Mouse (Mus musculus): ENCODE results near the gene Mrpl30. TPM values are rescaled to one million over a fixed set of nuclear protein-coding genes. Genes with fewer than 3 reads are reported as not detected.

The Mrpl30 gene
- polyA plus RNA-seq, 1 experiment from 2014 or later: 271 TPM

GRCm38 (mm10) chr1:37867684-37868322, 22.5 kb upstream of the Mrpl30 start:
- Histone ChIP-seq H3K4me2 (ENCODE audit: low read depth, low read length) (no peak overlapping the region), H3K4me3 (ENCODE audit: low read depth, low read length) (no peak overlapping the region), H3K27ac (replicated peaks; ENCODE audit: low read depth, low read length) (no peak overlapping the region), H3K27me3 (ENCODE audit: control insufficient read depth, insufficient read depth, low read length) (no peaks in the 10 kb centered on the region; the same call in 1 of the 2 replicates), H3K9me3 (replicated peaks; ENCODE audit: control insufficient read depth, low read length) (no peaks in the 10 kb centered on the region), H3K9ac (replicated peaks; ENCODE audit: low read length) (no peak overlapping the region), H3K36me3 (replicated peaks; ENCODE audit: control insufficient read depth, insufficient read depth, low read depth, low read length) (no peaks in the 10 kb centered on the region), H3K4me1 (ENCODE audit: control insufficient read depth, insufficient read depth, low read length) (0 out of 2 replicates have a peak, but pooled peaks cover 2% of the 10 kb centered on the region)
- DNase-seq (ENCODE audit: low spot score) (no peak), ATAC-seq (replicated peaks; ENCODE audit: insufficient number of reproducible peaks, low FRiP score, low TSS enrichment, low read depth) (no peak)
- 74% methylated on average over 10 of the region's 10 CpGs for WGBS

GRCm38 (mm10) chr1:37868640-37869039, 21.6 kb upstream of the Mrpl30 start:
- DNase-seq (ENCODE audit: low spot score) (no peak), ATAC-seq (replicated peaks; ENCODE audit: insufficient number of reproducible peaks, low FRiP score, low TSS enrichment, low read depth) (no peak)
- WGBS: 64% methylated on average over 10 of the region's 10 CpGs
- Histone ChIP-seq H3K27me3 (ENCODE audit: control insufficient read depth, insufficient read depth, low read length) (no peaks in the 10 kb centered on the region; the same call in 1 of the 2 replicates), H3K4me2 (ENCODE audit: low read depth, low read length) (no peak overlapping the region), H3K9me3 (replicated peaks; ENCODE audit: control insufficient read depth, low read length) (no peaks in the 10 kb centered on the region), H3K9ac (replicated peaks; ENCODE audit: low read length) (no peak overlapping the region), H3K36me3 (replicated peaks; ENCODE audit: control insufficient read depth, insufficient read depth, low read depth, low read length) (no peaks in the 10 kb centered on the region), H3K4me1 (ENCODE audit: control insufficient read depth, insufficient read depth, low read length) (0 out of 2 replicates have a peak, but pooled peaks cover 2% of the 10 kb centered on the region), H3K27ac (replicated peaks; ENCODE audit: low read depth, low read length) (no peak overlapping the region), H3K4me3 (ENCODE audit: low read depth, low read length) (no peak overlapping the region)

DNA sequence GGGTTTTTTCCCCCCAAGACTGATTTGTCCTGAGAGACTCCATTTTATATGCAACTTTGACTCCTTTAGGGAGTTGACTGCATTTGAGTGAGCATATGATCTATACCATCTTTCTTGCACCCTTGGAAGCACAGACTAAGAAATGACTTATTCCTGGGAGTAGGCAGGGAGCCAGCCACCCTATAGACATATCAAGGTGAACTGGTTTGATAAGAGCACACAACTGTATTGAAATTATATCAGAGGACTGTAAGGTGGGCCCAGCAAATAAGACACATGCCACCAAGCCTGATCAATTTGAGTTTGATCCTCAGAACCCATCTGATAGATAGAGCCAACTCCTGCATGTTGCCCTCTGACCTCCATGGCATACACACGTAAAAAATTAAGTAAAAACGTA, 20.9 kb upstream of the Mrpl30 start:
- WGBS: 42% methylated on average over 2 of the region's 2 CpGs
- Histone ChIP-seq H3K4me3 (ENCODE audit: low read depth, low read length) (no peak overlapping the region), H3K27ac (replicated peaks; ENCODE audit: low read depth, low read length) (no peak overlapping the region)

DNA sequence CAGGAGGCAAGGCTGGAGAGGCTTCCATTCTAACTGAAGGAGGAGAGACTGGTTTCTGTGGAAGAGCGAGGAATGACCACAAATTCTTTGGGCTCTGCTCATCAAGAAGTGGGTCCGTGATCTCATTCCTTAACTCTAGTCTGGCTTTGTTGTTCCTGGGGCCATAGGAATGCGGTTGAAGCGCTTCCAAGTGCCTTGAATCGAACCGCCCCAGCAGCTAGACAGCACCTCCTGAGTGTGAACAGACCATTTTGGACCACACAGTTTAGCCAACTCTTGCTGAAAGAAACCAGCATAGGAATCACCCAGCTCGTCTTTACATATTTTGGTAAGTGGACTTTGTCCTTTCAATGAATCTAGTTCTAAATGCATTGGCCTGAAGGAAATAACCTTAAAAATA, 18.6 kb upstream of the Mrpl30 start, which contains the start of gene Lipt1:
Gene Lipt1, plus strand, starts transcription at position 35 of the 400 bp plus-strand sequence.
- Histone ChIP-seq H3K27me3 (ENCODE audit: control insufficient read depth, insufficient read depth, low read length) (no peaks in the 10 kb centered on the region), H3K4me3 (ENCODE audit: low read depth, low read length) (peak within 1 kb of the TSS; percentile 46), H3K4me2 (ENCODE audit: low read depth, low read length) (peak within 1 kb of the TSS; percentile 62), H3K9ac (replicated peaks; ENCODE audit: low read length) (peak within 1 kb of the TSS; percentile 35), H3K4me1 (ENCODE audit: control insufficient read depth, insufficient read depth, low read length) (0 out of 2 replicates have a peak, but pooled peaks cover 2% of the 10 kb centered on the region), H3K9me3 (replicated peaks; ENCODE audit: control insufficient read depth, low read length) (no peaks in the 10 kb centered on the region), H3K27ac (replicated peaks; ENCODE audit: low read depth, low read length) (peak within 1 kb of the TSS; percentile 9; the same call in 1 of the 2 replicates), H3K36me3 (replicated peaks; ENCODE audit: control insufficient read depth, insufficient read depth, low read depth, low read length) (peaks cover 4% of the 10 kb centered on the region)
- whole genome bisulfite sequencing: 7% methylated on average over 7 of the region's 7 CpGs
- no peak for DNase-seq (ENCODE audit: low spot score)
- ATAC-seq (replicated peaks; ENCODE audit: insufficient number of reproducible peaks, low FRiP score, low TSS enrichment, low read depth): peak; percentile 19; the same call in 1 of the 2 replicates

More for the DNA sequence above, 20.9 kb upstream of the Mrpl30 start:
- H3K27me3 ChIP-seq (ENCODE audit: control insufficient read depth, insufficient read depth, low read length): no peaks in the 10 kb centered on the region; the same call in 1 of the 2 replicates
- H3K9me3 ChIP-seq (replicated peaks; ENCODE audit: control insufficient read depth, low read length): no peaks in the 10 kb centered on the region
- H3K4me2 ChIP-seq (ENCODE audit: low read depth, low read length): no peak overlapping the region
- no peak overlapping the region for H3K9ac ChIP-seq (replicated peaks; ENCODE audit: low read length)
- H3K4me1 ChIP-seq (ENCODE audit: control insufficient read depth, insufficient read depth, low read length): 0 out of 2 replicates have a peak, but pooled peaks cover 2% of the 10 kb centered on the region
- ATAC-seq (replicated peaks; ENCODE audit: insufficient number of reproducible peaks, low FRiP score, low TSS enrichment, low read depth) (no peak), DNase-seq (ENCODE audit: low spot score) (no peak)
- no peaks in the 10 kb centered on the region for H3K36me3 ChIP-seq (replicated peaks; ENCODE audit: control insufficient read depth, insufficient read depth, low read depth, low read length)

- Histone ChIP-seq H3K27me3 (ENCODE audit: control insufficient read depth, insufficient read depth, low read length) (no peaks in the 10 kb centered on the region), H3K27ac (replicated peaks; ENCODE audit: low read depth, low read length) (0 out of 2 replicates have a peak overlapping the region, but pooled peaks have one; percentile 9), H3K9me3 (replicated peaks; ENCODE audit: control insufficient read depth, low read length) (no peaks in the 10 kb centered on the region), H3K4me1 (ENCODE audit: control insufficient read depth, insufficient read depth, low read length) (0 out of 2 replicates have a peak, but pooled peaks cover 2% of the 10 kb centered on the region), H3K4me3 (ENCODE audit: low read depth, low read length) (peak overlapping the region; percentile 46), H3K9ac (replicated peaks; ENCODE audit: low read length) (peak overlapping the region; percentile 35), H3K36me3 (replicated peaks; ENCODE audit: control insufficient read depth, insufficient read depth, low read depth, low read length) (peaks cover 4% of the 10 kb centered on the region), H3K4me2 (ENCODE audit: low read depth, low read length) (peak overlapping the region; percentile 62)
- peak; percentile 79 for ATAC-seq (replicated peaks; ENCODE audit: insufficient number of reproducible peaks, low FRiP score, low TSS enrichment, low read depth)
- peak; percentile 83 for DNase-seq (ENCODE audit: low spot score)
- WGBS: 6% methylated on average over 33 of the region's 33 CpGs
Measured at GRCm38 (mm10) chr1:37872131-37873067, 17.9 kb upstream of the Mrpl30 start.

DNA sequence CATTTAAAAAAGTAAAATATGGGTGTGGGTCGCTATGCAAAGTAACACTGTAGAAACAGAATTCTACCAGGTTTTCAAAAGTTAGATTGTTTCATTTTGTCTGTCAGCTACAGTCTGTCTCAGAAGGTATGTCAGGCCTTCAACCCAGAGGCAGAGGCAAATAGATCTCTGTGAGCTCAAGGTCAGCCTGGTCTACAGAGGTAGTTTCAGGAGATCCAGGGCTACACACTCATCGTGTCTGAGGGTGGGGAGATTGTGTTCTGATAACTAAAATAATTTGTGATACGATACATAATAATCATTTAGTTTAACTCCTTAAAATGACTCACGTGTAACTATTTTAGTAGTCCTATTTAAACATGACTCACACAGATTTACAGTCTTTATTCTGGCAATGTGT, 17.1 kb upstream of the Mrpl30 start:
- peaks cover 4% of the 10 kb centered on the region for H3K36me3 ChIP-seq (replicated peaks; ENCODE audit: control insufficient read depth, insufficient read depth, low read depth, low read length)
- H3K9ac ChIP-seq (replicated peaks; ENCODE audit: low read length): no peak overlapping the region
- H3K4me3 ChIP-seq (ENCODE audit: low read depth, low read length): no peak overlapping the region
- ATAC-seq (replicated peaks; ENCODE audit: insufficient number of reproducible peaks, low FRiP score, low TSS enrichment, low read depth) (no peak), DNase-seq (ENCODE audit: low spot score) (no peak)
- 92% methylated on average over 4 of the region's 4 CpGs for WGBS
- H3K9me3 ChIP-seq (replicated peaks; ENCODE audit: control insufficient read depth, low read length): no peaks in the 10 kb centered on the region
- H3K27ac ChIP-seq (replicated peaks; ENCODE audit: low read depth, low read length): no peak overlapping the region
- H3K4me2 ChIP-seq (ENCODE audit: low read depth, low read length): no peak overlapping the region
- no peaks in the 10 kb centered on the region for H3K27me3 ChIP-seq (ENCODE audit: control insufficient read depth, insufficient read depth, low read length)
- 0 out of 2 replicates have a peak, but pooled peaks cover 2% of the 10 kb centered on the region for H3K4me1 ChIP-seq (ENCODE audit: control insufficient read depth, insufficient read depth, low read length)

GRCm38 (mm10) chr1:37877736-37878460, 12.4 kb upstream of the Mrpl30 start:
- ATAC-seq (replicated peaks; ENCODE audit: insufficient number of reproducible peaks, low FRiP score, low TSS enrichment, low read depth) (no peak), DNase-seq (ENCODE audit: low spot score) (no peak)
- Histone ChIP-seq H3K9me3 (replicated peaks; ENCODE audit: control insufficient read depth, low read length) (no peaks in the 10 kb centered on the region), H3K4me3 (ENCODE audit: low read depth, low read length) (no peak overlapping the region), H3K27ac (replicated peaks; ENCODE audit: low read depth, low read length) (no peak overlapping the region), H3K27me3 (ENCODE audit: control insufficient read depth, insufficient read depth, low read length) (no peaks in the 10 kb centered on the region), H3K36me3 (replicated peaks; ENCODE audit: control insufficient read depth, insufficient read depth, low read depth, low read length) (peaks cover 4% of the 10 kb centered on the region), H3K9ac (replicated peaks; ENCODE audit: low read length) (no peak overlapping the region), H3K4me1 (ENCODE audit: control insufficient read depth, insufficient read depth, low read length) (no peaks in the 10 kb centered on the region), H3K4me2 (ENCODE audit: low read depth, low read length) (no peak overlapping the region)
- 94% methylated on average over 13 of the region's 13 CpGs for WGBS

Measured in embryonic facial prominence, embryonic 11.5 days (tissue).